ENCODE assay signal across 24 mouse cellular contexts in the genomic region with DNA sequence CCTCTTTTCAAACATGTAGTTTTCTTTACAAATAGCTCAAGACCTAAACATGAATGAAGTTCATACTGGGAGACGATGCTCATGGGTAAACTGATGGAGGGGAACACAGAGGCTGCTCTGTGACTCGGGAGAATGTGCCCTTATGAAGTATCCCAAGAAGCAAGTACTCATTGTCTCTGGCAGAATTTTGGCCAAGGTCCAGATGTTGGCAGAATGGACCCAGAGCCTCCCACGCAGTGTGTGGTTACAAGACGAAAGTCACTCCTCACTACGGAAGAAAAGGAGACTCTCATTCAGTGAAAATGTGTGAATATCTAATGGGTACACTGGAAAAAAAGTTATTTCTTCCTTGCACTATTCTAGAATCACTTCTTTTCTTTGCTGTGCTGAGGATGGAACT. TPM values are rescaled to one million over a fixed set of nuclear protein-coding genes. Genes with fewer than 3 reads are reported as not detected.
DNase-seq lines count a peak whose midpoint lies in the region; ATAC-seq and TF ChIP-seq lines count a peak whose summit lies in the region.
"Had no signal": no experiment of that assay in that cellular context is flagged by ENCODE, and none has a peak within 500 bp of the region (broad histone marks: within the 10 kb centered on the region; RNA-seq: fewer than 3 reads in every experiment).

No protein-coding gene starts in this region.

- H3K4me1 ChIP-seq in heart, embryonic 10.5 days = peaks cover 30% of the 10 kb centered on the region
- peaks cover 10% of the 10 kb centered on the region for H3K4me1 ChIP-seq in heart, embryonic 11.5 days (ENCODE audit: control insufficient read depth, insufficient read depth, low read length)
- H3K4me1 ChIP-seq in lung, adult 2 months (ENCODE audit: control insufficient read depth, insufficient read depth, low read length) = peaks cover 11% of the 10 kb centered on the region
- H3K4me1 ChIP-seq in kidney, embryonic 15.5 days = peaks cover 16% of the 10 kb centered on the region
- H3K4me1 ChIP-seq: embryonic facial prominence, embryonic 12.5 days had no signal

- peaks cover 12% of the 10 kb centered on the region for H3K36me3 ChIP-seq in heart, embryonic 10.5 days
- H3K36me3 ChIP-seq in heart, embryonic 11.5 days (ENCODE audit: control insufficient read depth, insufficient read depth, low read length) = no peaks in the 10 kb centered on the region
- no peaks in the 10 kb centered on the region for H3K36me3 ChIP-seq in kidney, embryonic 15.5 days
- H3K36me3 ChIP-seq: embryonic facial prominence, embryonic 12.5 days; liver, embryonic 15.5 days had no signal

- TF ChIP-seq CTCF in lung, adult 2 months (IDR thresholded peaks at IDR 0.05; ENCODE audit: insufficient read depth, low read length) = no peak
- TF ChIP-seq CTCF in brain, embryonic 14.5 days (IDR thresholded peaks at IDR 0.05; ENCODE audit: borderline replicate concordance, extremely low read depth, insufficient read depth, insufficient read length) = no peak

- peaks cover 15% of the 10 kb centered on the region; the same call in 1 of the 2 replicates for H3K27me3 ChIP-seq in heart, embryonic 10.5 days (ENCODE audit: insufficient read depth, poor library complexity, severe bottlenecking)
- H3K27me3 ChIP-seq in heart, embryonic 11.5 days (ENCODE audit: control insufficient read depth, insufficient read depth, low read length) = peaks cover 4% of the 10 kb centered on the region; the same call in 1 of the 2 replicates
- peaks cover 20% of the 10 kb centered on the region for H3K27me3 ChIP-seq in kidney, embryonic 15.5 days

- H3K4me2 ChIP-seq in heart, embryonic 11.5 days = no peak overlapping the region
- no peak overlapping the region for H3K4me2 ChIP-seq in kidney, embryonic 15.5 days
- H3K4me2 ChIP-seq: embryonic facial prominence, embryonic 12.5 days; forebrain, embryonic 13.5 days; liver, embryonic 15.5 days had no signal

- no peak overlapping the region for H3K4me3 ChIP-seq in heart, embryonic 10.5 days
- H3K4me3 ChIP-seq in heart, embryonic 11.5 days (ENCODE audit: low read depth, low read length) = no peak overlapping the region
- H3K4me3 ChIP-seq in lung, adult 2 months (replicated peaks; ENCODE audit: extremely low read depth, low read depth, low read length) = no peak overlapping the region
- H3K4me3 ChIP-seq in kidney, embryonic 15.5 days (replicated peaks) = no peak overlapping the region
- H3K4me3 ChIP-seq: embryonic facial prominence, embryonic 12.5 days; erythroblast, embryonic 14.5 days; forebrain, embryonic 13.5 days; gastrocnemius, adult 2 months; hindbrain, embryonic 10.5 days; liver, embryonic 15.5 days had no signal

- H3K9me3 ChIP-seq in heart, embryonic 10.5 days = no peaks in the 10 kb centered on the region
- H3K9me3 ChIP-seq in heart, embryonic 11.5 days (replicated peaks; ENCODE audit: control insufficient read depth, low read length) = no peaks in the 10 kb centered on the region
- H3K9me3 ChIP-seq in kidney, embryonic 15.5 days (replicated peaks) = no peaks in the 10 kb centered on the region
- H3K9me3 ChIP-seq: embryonic facial prominence, embryonic 12.5 days; forebrain, embryonic 13.5 days; liver, embryonic 15.5 days had no signal

- H3K27ac ChIP-seq in heart, embryonic 10.5 days = no peak overlapping the region
- no peak overlapping the region for H3K27ac ChIP-seq in heart, embryonic 11.5 days (ENCODE audit: low read depth, low read length)
- no peak overlapping the region for H3K27ac ChIP-seq in kidney, embryonic 15.5 days
- H3K27ac ChIP-seq: embryonic facial prominence, embryonic 12.5 days; forebrain, embryonic 13.5 days; gastrocnemius, adult 2 months; hindbrain, embryonic 10.5 days; liver, embryonic 15.5 days; macrophage had no signal

- TF ChIP-seq POLR2A in lung, adult 2 months (IDR thresholded peaks at IDR 0.05; ENCODE audit: borderline replicate concordance, extremely low read depth, low read depth, low read length) = no peak
- TF ChIP-seq POLR2A in brain, embryonic 14.5 days (IDR thresholded peaks at IDR 0.05; ENCODE audit: borderline replicate concordance, extremely low read depth, insufficient read depth, insufficient read length, poor library complexity, severe bottlenecking) = no peak

- H3K9ac ChIP-seq in heart, embryonic 11.5 days (ENCODE audit: low read depth, low read length) = no peak overlapping the region
- no peak overlapping the region for H3K9ac ChIP-seq in kidney, embryonic 15.5 days
- H3K9ac ChIP-seq: embryonic facial prominence, embryonic 12.5 days; forebrain, embryonic 13.5 days; liver, embryonic 15.5 days had no signal

- DNase-seq in adrenal gland, postnatal 10 days = peak; percentile 12
- no peak for DNase-seq in adrenal gland, postnatal 25 days
- DNase-seq in heart, embryonic 10.5 days (ENCODE audit: low spot score) = peak; percentile 51
- peak; percentile 8 for DNase-seq in lung, postnatal 36 days
- DNase-seq in lung, adult 2 months = no peak
- DNase-seq in brain, embryonic 14.5 days (ENCODE audit: low read depth) = peak; percentile 31
- DNase-seq: adrenal gland, adult 8-10 months; cerebellum, adult 9-10 months; gastrocnemius, adult 2 months; kidney, postnatal 36 days; liver; retina, postnatal 1 day; right cerebral cortex, postnatal 4 days; thymus, adult 18-20 months had no signal

- 90% methylated on average over 5 of the region's 5 CpGs for WGBS in heart, embryonic 10.5 days
- WGBS in heart, embryonic 11.5 days (ENCODE audit: insufficient replicate concordance) = 87% methylated on average over 5 of the region's 5 CpGs
- 68% methylated on average over 5 of the region's 5 CpGs for WGBS in lung, adult 2 months
- WGBS in kidney, embryonic 15.5 days = 76% methylated on average over 5 of the region's 5 CpGs

- ATAC-seq in heart, embryonic 11.5 days (replicated peaks; ENCODE audit: insufficient number of reproducible peaks, low FRiP score, low TSS enrichment) = no peak
- no peak for ATAC-seq in kidney, embryonic 15.5 days (replicated peaks; ENCODE audit: low FRiP score)
- ATAC-seq: activated CD4-positive, CD25-positive, alpha-beta regulatory T cell, adult 4 months; forebrain, embryonic 13.5 days; intestine, postnatal 0 days had no signal

RNA-seq across cellular contexts. Expression of a gene that starts 3.8 kb away (rescaled TPM):
- total RNA-seq in adrenal gland, postnatal 10 days (2021) = 10 to 100 TPM; 12.7 to 21.0 TPM
- 5.6 and 7.6 TPM in 2 replicates for total RNA-seq in adrenal gland, postnatal 25 days (2021)
- polyA plus RNA-seq in heart, embryonic 10.5 days (2016; fragmentation: Nextera tagmentation; extraction: Ambion mirVana) = 21.2 and 24.9 TPM in 2 replicates
- 20.8 and 25.0 TPM in 2 replicates for polyA plus RNA-seq in heart, embryonic 11.5 days (2014; fragmentation: Nextera tagmentation; extraction: Ambion mirVana)
- 5.3 and 6.7 TPM in 2 replicates for polyA plus RNA-seq in lung, adult 2 months (2012; rRNA removed)
- 188 and 236 TPM in 2 replicates for polyA plus RNA-seq in brain, embryonic 14.5 days (2012; rRNA removed)
- 13.2 and 15.0 TPM in 2 replicates for polyA plus RNA-seq in kidney, embryonic 15.5 days (2015; fragmentation: Nextera tagmentation; extraction: Ambion mirVana)
- polyA plus RNA-seq: erythroblast, embryonic 14.5 days; macrophage had no signal

Comparison
In these comparisons a context has a peak if more than half of its experiments do, and no peak if none do; other contexts are left out.
1. DNase-seq: peak in adrenal gland, postnatal 10 days (single experiment), heart, embryonic 10.5 days (single experiment), lung, postnatal 36 days (single experiment) and brain, embryonic 14.5 days (single experiment); none in adrenal gland, postnatal 25 days (single experiment) and lung, adult 2 months (single experiment).